Mouse (Mus musculus) ES-Bruce4 (cell line): ENCODE measurements around the gene Jagn1. TPM values are rescaled to one million over a fixed set of nuclear protein-coding genes. Genes with fewer than 3 reads are reported as not detected.

Experiments
- H3K27ac ChIP-seq: 2 replicates; pipeline ENCODE4 v1.5.1; 2012; ENCODE audit warnings: low read length, inconsistent platforms; ENCODE audit not compliant: insufficient read depth
- H3K27me3 ChIP-seq: 2 replicates; pipeline ENCODE4 v1.6.1; 2012; ENCODE audit warnings: mild to moderate bottlenecking, low read length, inconsistent platforms; ENCODE audit not compliant: control insufficient read depth, poor library complexity, insufficient read depth, severe bottlenecking
- H3K36me3 ChIP-seq: 2 replicates; pipeline ENCODE4 v1.6.1; 2012; ENCODE audit warnings: inconsistent platforms, mild to moderate bottlenecking, low read length, moderate library complexity; ENCODE audit not compliant: control insufficient read depth, poor library complexity, insufficient read depth, severe bottlenecking
- H3K4me1 ChIP-seq: one replicate; pipeline ENCODE4 v1.8.1; 2011; ENCODE audit warnings: low read length; ENCODE audit not compliant: control insufficient read depth, insufficient read depth
- H3K4me3 ChIP-seq: 2 replicates; pipeline ENCODE4 v1.5.1; 2011; ENCODE audit warnings: low read depth, mild to moderate bottlenecking, low read length
- H3K9ac ChIP-seq: 2 replicates; pipeline ENCODE4 v1.6.1; 2012; ENCODE audit warnings: low read depth, mild to moderate bottlenecking, inconsistent platforms; ENCODE audit not compliant: poor library complexity, severe bottlenecking
- H3K9me3 ChIP-seq: replicated peaks from 2 replicates; pipeline ENCODE4 v1.6.1; 2012; ENCODE audit warnings: mild to moderate bottlenecking, low read length, inconsistent platforms; ENCODE audit not compliant: control insufficient read depth, poor library complexity, insufficient read depth, severe bottlenecking
- CTCF ChIP-seq: IDR thresholded peaks from one replicate; pipeline ENCODE4 v1.8.1; 2011; ENCODE audit warnings: low read depth, low read length
- EP300 ChIP-seq: IDR thresholded peaks from 2 replicates; pipeline ENCODE4 v1.6.1; 2011; ENCODE audit warnings: low read depth, low read length; ENCODE audit not compliant: insufficient read depth
- POLR2A ChIP-seq: IDR thresholded peaks from one replicate; pipeline ENCODE4 v1.8.1; 2011; ENCODE audit warnings: low read length; ENCODE audit not compliant: insufficient read depth
- polyA plus RNA-seq: library from polyadenylated mRNA; stranded (reverse); fragments of >200 nt; gene quantifications from 2 replicates; pipeline ENCODE4 v1.2.4, GENCODE M21; 2011; ENCODE audit warnings: low read depth; ENCODE audit not compliant: missing spikeins, insufficient read depth, insufficient read length

The Jagn1 gene
- polyA plus RNA-seq, 1 experiment: 34.3 TPM

DNA sequence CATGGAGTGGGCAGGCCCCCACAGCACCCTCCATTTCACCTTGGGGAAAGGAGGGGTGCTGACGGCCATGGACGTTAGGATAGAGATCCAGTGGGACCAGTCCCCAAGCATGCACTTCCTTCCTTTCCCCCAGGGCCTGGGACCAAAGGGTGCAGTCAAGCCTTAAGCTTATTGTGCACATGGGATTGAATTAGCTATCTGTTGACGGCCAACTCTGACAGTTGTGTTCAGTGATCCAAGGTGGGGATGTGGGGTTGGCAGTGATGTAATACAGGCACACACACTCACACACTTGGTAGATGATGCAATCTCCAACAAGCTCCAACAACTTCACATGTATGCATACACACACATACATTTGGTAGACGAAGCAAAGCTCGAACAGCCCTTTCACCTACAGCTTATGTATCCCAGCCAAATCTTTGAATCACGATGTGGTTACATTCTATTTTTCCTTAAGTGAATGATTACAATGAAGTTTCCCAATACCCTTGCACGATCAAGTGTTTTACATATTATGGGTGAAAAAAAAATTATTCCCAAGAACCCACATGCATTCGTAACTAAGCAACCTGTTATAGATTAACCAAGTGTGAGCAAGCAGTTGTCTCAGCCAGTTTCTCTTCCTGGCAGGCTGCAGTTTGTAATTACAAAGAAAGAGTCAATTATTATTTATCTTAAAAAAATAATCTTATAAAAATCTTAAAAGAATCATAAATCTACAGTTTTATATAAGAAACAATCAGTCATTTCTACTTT lies 2.0 kb downstream of the Jagn1 start:
- Histone ChIP-seq H3K36me3 (peaks cover 12% of the 10 kb centered on the region), H3K27me3 (no peaks in the 10 kb centered on the region), H3K9ac (no peak overlapping the region), H3K4me1 (no peaks in the 10 kb centered on the region), H3K27ac (no peak overlapping the region), H3K9me3 (no peaks in the 10 kb centered on the region), H3K4me3 (no peak overlapping the region)
- TF ChIP-seq EP300 (no peak), POLR2A (no peak), CTCF (no peak)

GRCm38 (mm10) chr6:113447639-113448038 lies 5.3 kb downstream of the Jagn1 start:
- Histone ChIP-seq H3K27ac (no peak overlapping the region), H3K9ac (no peak overlapping the region), H3K4me3 (no peak overlapping the region), H3K9me3 (no peaks in the 10 kb centered on the region), H3K36me3 (peaks cover 12% of the 10 kb centered on the region), H3K4me1 (no peaks in the 10 kb centered on the region), H3K27me3 (no peaks in the 10 kb centered on the region)
- no peak for TF ChIP-seq CTCF
- TF ChIP-seq EP300: no peak
- no peak for TF ChIP-seq POLR2A

- no peak overlapping the region for H3K4me3 ChIP-seq
- H3K4me1 ChIP-seq: no peaks in the 10 kb centered on the region
- TF ChIP-seq EP300 (no peak), POLR2A (no peak), CTCF (no peak)
- no peak overlapping the region for H3K27ac ChIP-seq
- no peak overlapping the region for H3K9ac ChIP-seq
- H3K36me3 ChIP-seq: peaks cover 9% of the 10 kb centered on the region
- no peaks in the 10 kb centered on the region for H3K27me3 ChIP-seq
- H3K9me3 ChIP-seq: no peaks in the 10 kb centered on the region
Observed at GRCm38 (mm10) chr6:113451839-113452238, 9.5 kb downstream of the Jagn1 start.

GRCm38 (mm10) chr6:113455007-113455406 lies 12.6 kb downstream of the Jagn1 start:
- no peaks in the 10 kb centered on the region for H3K4me1 ChIP-seq
- no peaks in the 10 kb centered on the region for H3K9me3 ChIP-seq
- no peak overlapping the region for H3K27ac ChIP-seq
- H3K27me3 ChIP-seq: no peaks in the 10 kb centered on the region
- no peak overlapping the region for H3K9ac ChIP-seq
- no peak overlapping the region for H3K4me3 ChIP-seq
- TF ChIP-seq EP300: no peak
- TF ChIP-seq CTCF: no peak
- TF ChIP-seq POLR2A: no peak
- H3K36me3 ChIP-seq: no peaks in the 10 kb centered on the region

DNA sequence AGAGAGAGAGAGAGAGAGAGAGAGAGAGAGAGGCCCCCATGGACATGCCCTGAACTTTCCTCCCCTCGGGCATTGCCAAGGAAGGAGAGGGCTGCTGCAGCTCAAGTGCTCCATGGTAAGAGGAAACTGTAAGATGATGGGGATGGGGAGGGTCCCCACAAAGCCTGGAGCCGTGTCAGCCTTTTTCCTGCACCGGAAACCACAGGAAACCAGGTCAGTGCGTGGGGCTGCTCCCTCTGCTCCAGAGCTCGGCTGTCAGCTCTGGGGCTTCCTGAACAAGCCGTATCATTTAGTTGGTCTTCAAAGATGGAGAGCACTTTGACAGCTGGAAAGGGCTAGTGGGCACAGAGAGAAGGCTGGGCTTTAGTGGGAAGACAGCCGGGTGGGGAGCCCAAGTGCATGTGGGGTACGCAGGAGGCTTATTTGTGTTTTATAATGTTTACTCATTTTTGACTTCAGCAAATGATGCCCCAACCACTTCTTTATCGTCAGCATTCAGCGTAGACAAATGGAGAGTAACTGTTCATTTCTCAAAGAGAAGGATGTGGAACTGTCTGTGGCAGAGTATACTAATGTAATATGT lies 15.7 kb downstream of the Jagn1 start, which contains the start of gene Il17re:
Gene Il17re, plus strand, starts transcription at position 533 of the 583 bp plus-strand sequence.
- Histone ChIP-seq H3K27ac (no peak within 1 kb of the TSS), H3K9ac (no peak within 1 kb of the TSS), H3K4me3 (peak within 1 kb of the TSS; percentile 10), H3K36me3 (no peaks in the 10 kb centered on the region), H3K4me1 (no peaks in the 10 kb centered on the region), H3K9me3 (no peaks in the 10 kb centered on the region), H3K27me3 (no peaks in the 10 kb centered on the region)
- TF ChIP-seq EP300: no peak
- TF ChIP-seq CTCF: no peak
- no peak for TF ChIP-seq POLR2A

- Histone ChIP-seq H3K4me3 (peak overlapping the region; percentile 10), H3K36me3 (no peaks in the 10 kb centered on the region), H3K4me1 (no peaks in the 10 kb centered on the region), H3K27ac (no peak overlapping the region), H3K27me3 (no peaks in the 10 kb centered on the region), H3K9me3 (no peaks in the 10 kb centered on the region), H3K9ac (no peak overlapping the region)
- 0 out of 2 replicates have a peak, but pooled peaks have one; percentile 68 for TF ChIP-seq EP300
- no peak for TF ChIP-seq CTCF
Observed at GRCm38 (mm10) chr6:113458635-113459034, 16.3 kb downstream of the Jagn1 start.
